Mouse (Mus musculus) ES-E14 (cell line): Measurements from ENCODE around the gene Krt78. TPM values are rescaled to one million over a fixed set of nuclear protein-coding genes. Genes with fewer than 3 reads are reported as not detected.

ENCODE experiments used
- DNase-seq: peaks from one replicate; pipeline ENCODE4 v3.0.0-alpha.2; 2013; ENCODE audit warnings: low read depth, low spot score
- H3K27ac ChIP-seq: 2 replicates; pipeline ENCODE4 v1.5.1; 2012; ENCODE audit warnings: low read depth, mild to moderate bottlenecking, low read length, moderate library complexity, mixed read lengths; ENCODE audit not compliant: poor library complexity, insufficient read depth, severe bottlenecking
- H3K36me3 ChIP-seq: 2 replicates; pipeline ENCODE4 v1.6.1; 2012; ENCODE audit warnings: mild to moderate bottlenecking, low read length, moderate library complexity, mixed read lengths; ENCODE audit not compliant: control insufficient read depth, poor library complexity, insufficient read depth, severe bottlenecking
- H3K4me1 ChIP-seq, 2 experiments: fragments of 150-350 bp in 1 of 2; sonication (generic) in 1 of 2; 2 replicates each; pipeline ENCODE4 v1.6.1; 2012; ENCODE audit warnings: low read length in 2 of 2, mild to moderate bottlenecking in 1 of 2, mixed read lengths in 1 of 2; ENCODE audit not compliant: control insufficient read depth in 2 of 2, insufficient read depth in 2 of 2, poor library complexity in 1 of 2
- H3K4me3 ChIP-seq, 2 experiments: fragments of 150-350 bp in 1 of 2; sonication (generic) in 1 of 2; 2 replicates each; pipeline ENCODE4 v1.5.1; 2012; ENCODE audit warnings: low read length in 2 of 2, low read depth in 1 of 2, mild to moderate bottlenecking in 1 of 2, mixed read lengths in 1 of 2; ENCODE audit not compliant: insufficient read depth in 1 of 2, poor library complexity in 1 of 2, severe bottlenecking in 1 of 2
- H3K9ac ChIP-seq: 2 replicates; pipeline ENCODE4 v1.6.1; 2012; ENCODE audit warnings: low read depth, mild to moderate bottlenecking, low read length, mixed read lengths; ENCODE audit not compliant: poor library complexity, insufficient read depth, severe bottlenecking
- H3K9me3 ChIP-seq: fragments of 150-350 bp; sonication (generic); 2 replicates; pipeline ENCODE4 v1.6.1; 2012; ENCODE audit warnings: low read depth, mild to moderate bottlenecking, low read length; ENCODE audit not compliant: control insufficient read depth, insufficient read depth
- CHD2 ChIP-seq: IDR thresholded peaks from 2 replicates; pipeline ENCODE4 v1.6.1; 2014; ENCODE audit warnings: mild to moderate bottlenecking, low read depth, low read length, inconsistent platforms
- HCFC1 ChIP-seq: IDR thresholded peaks from 2 replicates; pipeline ENCODE4 v1.6.1; 2012; ENCODE audit warnings: low read length, inconsistent platforms, borderline replicate concordance; ENCODE audit not compliant: insufficient read depth
- MAFK ChIP-seq: IDR thresholded peaks from 2 replicates; pipeline ENCODE4 v1.6.1; 2014; ENCODE audit warnings: mild to moderate bottlenecking, low read depth, low read length, inconsistent platforms; ENCODE audit not compliant: insufficient read depth
- ZC3H11A ChIP-seq: IDR thresholded peaks from 2 replicates; pipeline ENCODE4 v1.6.1; 2012; ENCODE audit warnings: low read depth, mild to moderate bottlenecking, inconsistent platforms, low read length, borderline replicate concordance
- ZNF384 ChIP-seq: IDR thresholded peaks from 2 replicates; pipeline ENCODE4 v1.6.1; 2012; ENCODE audit warnings: low read depth, low read length, inconsistent platforms
- in situ Hi-C, 2 experiments: fragments of 600-800 bp; cut with MboI; formaldehyde crosslinking; loops; one replicate each; pipeline ENCODE4 v1.15.1; 2025; ENCODE audit warnings: low sequenced_read_pairs in 2 of 2, inconsistent platforms in 1 of 2; ENCODE audit not compliant: unreplicated experiment in 2 of 2
- total RNA-seq: library from RNA; depleted of rRNA; stranded (reverse); fragments of 300-350 nt; gene quantifications from 2 replicates; pipeline ENCODE4 v1.2.3, GENCODE M21; 2012; rRNA removed

The Krt78 gene
- 0.09 TPM in 1 of 2 replicates, not detected in the other for total RNA-seq

- TF ChIP-seq MAFK = no peak
- TF ChIP-seq CHD2 = no peak
- no peak for TF ChIP-seq ZC3H11A
- no peak for TF ChIP-seq ZNF384
- in situ Hi-C loops = no loop called here
- Histone ChIP-seq H3K4me1 (no peaks in the 10 kb centered on the region), H3K9me3 (no peaks in the 10 kb centered on the region), H3K4me3 (no peak within 1 kb of the TSS), H3K36me3 (no peaks in the 10 kb centered on the region), H3K27ac (no peak within 1 kb of the TSS), H3K9ac (no peak within 1 kb of the TSS)
- no peak for DNase-seq
These were observed at the start of gene Krt78 for GRCm38 (mm10) chr15:101954187-101954586. Krt78 (minus strand) TSS chr15:101954287.

- DNase-seq = no peak
- Histone ChIP-seq H3K4me1 (peaks cover 0 to 32% of the 10 kb centered on the region in 2 experiments; a peak in 1 of 4 replicates), H3K9me3 (no peaks in the 10 kb centered on the region), H3K36me3 (no peaks in the 10 kb centered on the region), H3K27ac (no peak overlapping the region), H3K9ac (no peak overlapping the region), H3K4me3 (peak overlapping the region; percentile 44; a peak in 3 of 4 replicates)
- TF ChIP-seq CHD2 = no peak
- TF ChIP-seq HCFC1 = no peak
- TF ChIP-seq ZNF384 = no peak
- no peak for TF ChIP-seq ZC3H11A
- no peak for TF ChIP-seq MAFK
- in situ Hi-C loops = loop anchor here in 1 of 2 experiments (25.0 kb wide), 1 partner anchor 934 kb away; the partner anchor contains the start of gene Hoxc12
These were observed 49.4 kb upstream of the Krt78 start for GRCm38 (mm10) chr15:102003516-102003915.

GRCm38 (mm10) chr15:102002646-102003488 is 48.8 kb upstream of the Krt78 start:
- in situ Hi-C loops = loop anchor here in 1 of 2 experiments (25.0 kb wide), 1 partner anchor 934 kb away; the partner anchor contains the start of gene Hoxc12
- TF ChIP-seq HCFC1 = no peak
- 0 out of 2 replicates have a peak, but pooled peaks have one; percentile 8 for TF ChIP-seq ZC3H11A
- no peak for TF ChIP-seq CHD2
- no peak for TF ChIP-seq ZNF384
- peak; percentile 87 for TF ChIP-seq MAFK
- Histone ChIP-seq H3K9me3 (no peaks in the 10 kb centered on the region), H3K4me1 (peaks cover 0 to 32% of the 10 kb centered on the region in 2 experiments; a peak in 1 of 4 replicates), H3K4me3 (peak overlapping the region; percentile 44), H3K9ac (peak overlapping the region; percentile 37; the same call in 1 of the 2 replicates), H3K27ac (no peak overlapping the region), H3K36me3 (no peaks in the 10 kb centered on the region; the same call in 1 of the 2 replicates)
- DNase-seq = no peak

GRCm38 (mm10) chr15:101999676-102000335 is 45.7 kb upstream of the Krt78 start:
- no peak for DNase-seq
- H3K9ac ChIP-seq = no peak overlapping the region
- no peak overlapping the region for H3K27ac ChIP-seq
- in situ Hi-C loops = loop anchor here (25.0 kb wide), 2 partner anchors 663 to 937 kb away; partner anchors contain the start of gene Hoxc12 (in 1 of the 2)
- H3K9me3 ChIP-seq = no peaks in the 10 kb centered on the region
- no peak for TF ChIP-seq HCFC1
- no peak for TF ChIP-seq CHD2
- no peak for TF ChIP-seq MAFK
- TF ChIP-seq ZNF384 = no peak
- TF ChIP-seq ZC3H11A = no peak
- H3K36me3 ChIP-seq = no peaks in the 10 kb centered on the region; the same call in 1 of the 2 replicates
- H3K4me1 ChIP-seq = peaks cover 0 to 13% of the 10 kb centered on the region in 2 experiments; a peak in 1 of 4 replicates
- H3K4me3 ChIP-seq = no peak overlapping the region
